Mouse (Mus musculus) G1E (cell line): ENCODE data around the gene Tas2r119. TPM values are rescaled to one million over a fixed set of nuclear protein-coding genes. Genes with fewer than 3 reads are reported as not detected.
"Not testable (repeated sequence)": the region's sequence is repeated elsewhere in the genome, so short reads cannot be mapped to it uniquely, and the experiment has no call there.

Source experiments
- ATAC-seq: 2 replicates; pipeline ENCODE4 v1.8.0; 2016; ENCODE audit warnings: mild to moderate bottlenecking; ENCODE audit not compliant: insufficient number of reproducible peaks, poor library complexity, low FRiP score, severe bottlenecking; ENCODE audit errors: extremely low read depth
- DNase-seq: peaks from one replicate; pipeline ENCODE4 v3.0.0; 2012; ENCODE audit warnings: low spot score
- H3K27me3 ChIP-seq: 2 replicates; pipeline ENCODE4 v1.6.1; 2012; ENCODE audit warnings: mild to moderate bottlenecking, low read length, inconsistent platforms; ENCODE audit not compliant: insufficient read depth
- H3K36me3 ChIP-seq: replicated peaks from 2 replicates; pipeline ENCODE3; 2012; ENCODE audit warnings: mild to moderate bottlenecking, inconsistent platforms
- H3K4me1 ChIP-seq: 2 replicates; pipeline ENCODE4 v1.6.1; 2012; ENCODE audit warnings: low read depth, low read length, inconsistent platforms, mixed read lengths; ENCODE audit not compliant: insufficient read depth
- H3K4me3 ChIP-seq: 2 replicates; pipeline ENCODE4 v1.5.1; 2012; ENCODE audit warnings: low read depth, mild to moderate bottlenecking, inconsistent platforms, low read length, moderate library complexity, mixed read lengths
- H3K9me3 ChIP-seq: replicated peaks from 2 replicates; pipeline ENCODE4 v1.6.1; 2012; ENCODE audit warnings: inconsistent platforms
- CTCF ChIP-seq: IDR thresholded peaks from 2 replicates; pipeline ENCODE4 v1.5.1; 2012; ENCODE audit warnings: low read depth, low read length, inconsistent platforms, mixed read lengths
- GATA1 ChIP-seq: IDR thresholded peaks from 2 replicates; pipeline ENCODE4 v1.6.1; 2012; ENCODE audit warnings: borderline replicate concordance, low read length, inconsistent platforms, mixed read lengths
- GATA2 ChIP-seq: IDR thresholded peaks from 2 replicates; pipeline ENCODE4 v1.6.1; 2012; ENCODE audit warnings: low read depth, low read length, inconsistent platforms, borderline replicate concordance
- POLR2AphosphoS5 ChIP-seq: IDR thresholded peaks from 2 replicates; pipeline ENCODE4 v1.6.1; 2012; ENCODE audit warnings: low read depth, low read length, inconsistent platforms; ENCODE audit not compliant: insufficient replicate concordance
- TAL1 ChIP-seq: conservative IDR thresholded peaks from 2 replicates; pipeline ENCODE4 v1.6.1; 2012; ENCODE audit warnings: low read depth, low read length, inconsistent platforms, mixed read lengths
- polyA plus RNA-seq: library from polyadenylated mRNA; stranded (reverse); fragments of >175 nt; gene quantifications from 2 replicates; pipeline ENCODE4 v1.2.3, GENCODE M21; 2012
- total RNA-seq, 2 experiments: library from RNA; stranded (forward) in 1 of 2; stranded (reverse) in 1 of 2; fragments of 200-1000 nt in 1 of 2; fragments of >200 nt in 1 of 2; fragmentation: Nextera tagmentation in 1 of 2; gene quantifications; 2 replicates each; pipeline ENCODE4 v1.2.3; 2014 to 2017

The Tas2r119 gene
- total and polyA plus RNA-seq, 3 experiments, result 0.22 TPM; not detected in 2

- DNase-seq (no peak), ATAC-seq (no peak)
- no peak for TF ChIP-seq TAL1
- no peak for TF ChIP-seq POLR2AphosphoS5
- no peak for TF ChIP-seq GATA1
- no peak for TF ChIP-seq GATA2
- TF ChIP-seq CTCF, result no peak
- H3K9me3 ChIP-seq, result no peaks in the 10 kb centered on the region; the same call in 1 of the 2 replicates
- H3K36me3 ChIP-seq, result no peaks in the 10 kb centered on the region
- no peak overlapping the region for H3K4me3 ChIP-seq
- H3K27me3 ChIP-seq, result no peaks in the 10 kb centered on the region
- H3K4me1 ChIP-seq, result no peaks in the 10 kb centered on the region
Observed at GRCm38 (mm10) chr15:32204908-32205307, 27.8 kb downstream of the Tas2r119 start.

- DNase-seq, H3K36me3 ChIP-seq, ATAC-seq, H3K4me1 ChIP-seq, H3K9me3 ChIP-seq, H3K27me3 ChIP-seq, H3K4me3 ChIP-seq: not testable (repeated sequence)
Observed at GRCm38 (mm10) chr15:32214687-32215086, 37.6 kb downstream of the Tas2r119 start.

- no peak for TF ChIP-seq GATA2
- no peak for TF ChIP-seq GATA1
- TF ChIP-seq CTCF, result no peak
- no peak for TF ChIP-seq POLR2AphosphoS5
- no peak for TF ChIP-seq TAL1
- Histone ChIP-seq H3K27me3 (no peaks in the 10 kb centered on the region), H3K4me3 (no peak overlapping the region), H3K9me3 (no peaks in the 10 kb centered on the region), H3K4me1 (no peaks in the 10 kb centered on the region), H3K36me3 (no peaks in the 10 kb centered on the region)
- DNase-seq (no peak), ATAC-seq (no peak)
Observed at GRCm38 (mm10) chr15:32223028-32223427, 45.9 kb downstream of the Tas2r119 start.

DNA sequence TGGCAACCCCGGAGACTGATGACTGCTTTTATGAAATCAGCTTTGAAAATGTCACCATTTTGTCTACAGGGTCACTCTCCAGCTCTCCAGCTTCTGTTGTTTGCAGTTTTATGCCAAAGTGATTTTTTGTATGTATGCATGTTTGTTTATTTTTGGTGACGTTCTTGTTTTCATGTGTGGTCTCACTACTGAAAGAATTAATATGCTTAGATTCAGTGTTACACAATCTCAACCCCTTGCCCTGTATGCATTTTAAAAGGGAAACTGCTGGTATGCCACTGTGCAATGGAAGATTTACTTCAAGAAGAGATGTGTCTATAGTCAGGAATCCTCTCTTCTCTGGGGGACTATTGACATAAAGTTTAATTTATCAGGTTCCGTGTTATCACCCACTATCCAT, 48.3 kb downstream of the Tas2r119 start:
- H3K4me1 ChIP-seq, result no peaks in the 10 kb centered on the region
- H3K36me3 ChIP-seq, result no peaks in the 10 kb centered on the region
- no peak for ATAC-seq
- no peak for TF ChIP-seq POLR2AphosphoS5
- TF ChIP-seq GATA2, result no peak
- H3K9me3 ChIP-seq, result no peaks in the 10 kb centered on the region
- no peak for DNase-seq
- H3K4me3 ChIP-seq, result no peak overlapping the region
- no peaks in the 10 kb centered on the region for H3K27me3 ChIP-seq

GRCm38 (mm10) chr15:32226381-32226780, 49.3 kb downstream of the Tas2r119 start:
- TF ChIP-seq POLR2AphosphoS5, result no peak
- no peak for TF ChIP-seq GATA1
- TF ChIP-seq CTCF, result no peak
- TF ChIP-seq TAL1, result no peak
- TF ChIP-seq GATA2, result no peak
- ATAC-seq (no peak), DNase-seq (no peak)
- H3K27me3 ChIP-seq, result no peaks in the 10 kb centered on the region
- H3K4me1 ChIP-seq, result no peaks in the 10 kb centered on the region
- H3K4me3 ChIP-seq, result no peak overlapping the region
- no peaks in the 10 kb centered on the region for H3K9me3 ChIP-seq
- no peaks in the 10 kb centered on the region for H3K36me3 ChIP-seq

DNA sequence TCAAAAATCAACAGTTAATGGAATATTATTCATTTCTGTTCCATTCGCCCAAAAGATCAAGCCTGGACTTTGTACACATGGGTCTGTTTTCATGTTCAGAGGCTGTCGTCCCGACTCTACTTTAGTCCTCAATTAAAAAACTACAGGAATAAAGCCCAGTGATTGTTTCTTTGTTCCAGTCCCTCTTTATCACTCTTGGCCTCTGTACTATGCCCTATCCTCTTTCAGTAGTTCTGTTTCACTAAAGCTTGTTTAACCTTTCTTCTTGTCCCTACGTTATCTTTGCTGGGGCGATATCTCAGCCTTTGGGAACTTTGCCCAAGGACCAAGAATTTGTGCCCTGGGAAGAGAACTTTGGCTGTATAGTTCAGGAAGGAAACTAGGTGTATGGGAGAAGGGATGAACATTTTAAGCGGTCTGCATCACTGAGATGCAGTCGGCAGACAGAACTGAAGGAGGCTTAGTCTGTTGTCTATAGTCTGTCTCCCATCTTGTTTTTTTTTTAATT, 49.9 kb downstream of the Tas2r119 start:
- no peak for ATAC-seq
- Histone ChIP-seq H3K4me1 (no peaks in the 10 kb centered on the region), H3K4me3 (no peak overlapping the region), H3K9me3 (no peaks in the 10 kb centered on the region), H3K27me3 (no peaks in the 10 kb centered on the region), H3K36me3 (no peaks in the 10 kb centered on the region)
- DNase-seq, result no peak
- no peak for TF ChIP-seq TAL1
- no peak for TF ChIP-seq POLR2AphosphoS5
- no peak for TF ChIP-seq GATA1
- TF ChIP-seq CTCF, result no peak
- no peak for TF ChIP-seq GATA2

Other genes with a start within 250 kb of the Tas2r119 start
- not detected in 2 replicates for gene Sema5a, start 67.5 kb downstream of the Tas2r119 start, total RNA-seq (2014; fragmentation: Nextera tagmentation)
- gene Sema5a, start 67.5 kb downstream of the Tas2r119 start, total RNA-seq (2017), result 0.17 and 0.33 TPM in 2 replicates
- not detected in 2 replicates for gene Sema5a, start 67.5 kb downstream of the Tas2r119 start, polyA plus RNA-seq